Mouse (Mus musculus) midbrain, embryonic 14.5 days (tissue): ENCODE measurements around the gene Nudcd3. TPM values are rescaled to one million over a fixed set of nuclear protein-coding genes. Genes with fewer than 3 reads are reported as not detected.
"Not testable (repeated sequence)": the region's sequence is repeated elsewhere in the genome, so short reads cannot be mapped to it uniquely, and the experiment has no call there.

Experiments used
- ATAC-seq: fragments of 200-750 bp; cut with Nextera tagmentation; 2 replicates; pipeline ENCODE4 v1.8.0; 2017; ENCODE audit warnings: moderate number of reproducible peaks, moderate library complexity; ENCODE audit not compliant: low FRiP score, low TSS enrichment
- DNase-seq: peaks from one replicate; pipeline ENCODE4 v3.0.0-alpha.2; 2015
- H3K27ac ChIP-seq: fragments of 300-500 bp; sonication (generic); replicated peaks from 2 replicates; pipeline ENCODE4 v1.5.1; 2014; ENCODE audit warnings: mild to moderate bottlenecking, low read depth, low read length, moderate library complexity
- H3K27me3 ChIP-seq: fragments of 300-500 bp; sonication (generic); 2 replicates; pipeline ENCODE4 v1.6.1; 2014; ENCODE audit warnings: low read length, control low read depth, mixed read lengths; ENCODE audit not compliant: control insufficient read depth, insufficient read depth
- H3K36me3 ChIP-seq: fragments of 300-500 bp; sonication (generic); 2 replicates; pipeline ENCODE4 v1.6.1; 2014; ENCODE audit warnings: low read length, control low read depth; ENCODE audit not compliant: control insufficient read depth, insufficient read depth
- H3K4me1 ChIP-seq: fragments of 300-500 bp; sonication (generic); 2 replicates; pipeline ENCODE4 v1.6.1; 2014; ENCODE audit warnings: mild to moderate bottlenecking, antibody characterized with exemption, low read length, control low read depth; ENCODE audit not compliant: control insufficient read depth, insufficient read depth
- H3K4me2 ChIP-seq: fragments of 300-500 bp; sonication (generic); 2 replicates; pipeline ENCODE4 v1.6.1; 2014; ENCODE audit warnings: mild to moderate bottlenecking, low read length, moderate library complexity
- H3K4me3 ChIP-seq: fragments of 300-500 bp; sonication (generic); replicated peaks from 2 replicates; pipeline ENCODE4 v1.5.1; 2014; ENCODE audit warnings: low read depth, low read length
- H3K9ac ChIP-seq: fragments of 300-500 bp; sonication (generic); replicated peaks from 2 replicates; pipeline ENCODE4 v1.6.1; 2014; ENCODE audit warnings: mild to moderate bottlenecking, low read length, moderate library complexity
- H3K9me3 ChIP-seq: fragments of 300-500 bp; sonication (generic); 2 replicates; pipeline ENCODE4 v1.6.1; 2016; ENCODE audit warnings: low read length, control low read depth, mixed read lengths; ENCODE audit not compliant: control insufficient read depth
- whole genome bisulfite sequencing: fragments of 180-500 bp; shearing (Covaris S2); extraction: QIAGEN DNeasy Blood & Tissue Kit; methylation state at CpG from one replicate; pipeline ENCODE4 v1.1.7; 2014; 5-methylcytosine and 5-hydroxymethylcytosine counted together
- polyA plus RNA-seq: library from polyadenylated mRNA; unstranded; fragments of >200 nt; fragmentation: Nextera tagmentation; extraction: Ambion mirVana; gene quantifications from 2 replicates; pipeline ENCODE4 v1.2.1, GENCODE M21; 2014

Gene Nudcd3
- polyA plus RNA-seq, 1 experiment from 2014 or later: 57.8 TPM

DNA sequence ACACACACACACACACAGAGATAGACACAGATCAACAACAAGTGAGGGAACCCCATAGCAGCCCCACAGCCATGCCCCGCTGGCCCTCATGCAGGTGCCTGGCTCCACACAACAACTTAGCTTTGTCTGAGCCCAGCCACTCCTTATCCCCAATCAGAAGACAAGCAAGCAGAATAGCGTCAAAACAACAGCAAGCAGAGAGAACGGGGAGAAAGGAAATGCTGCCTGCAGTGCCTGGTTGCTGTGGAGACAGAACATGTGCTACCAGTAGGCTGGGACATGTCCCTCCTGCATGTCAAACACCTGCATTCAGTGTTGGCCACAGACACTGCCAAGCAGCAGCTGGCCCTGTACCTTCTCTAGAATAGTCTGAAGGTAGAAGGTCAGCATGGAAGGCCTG lies 92.5 kb downstream of the Nudcd3 start:
- ATAC-seq: no peak
- Histone ChIP-seq H3K4me2 (no peak overlapping the region), H3K4me3 (no peak overlapping the region), H3K4me1 (no peaks in the 10 kb centered on the region), H3K36me3 (peaks cover 81% of the 10 kb centered on the region), H3K9me3 (no peaks in the 10 kb centered on the region), H3K9ac (no peak overlapping the region), H3K27ac (no peak overlapping the region), H3K27me3 (no peaks in the 10 kb centered on the region)
- WGBS: 56% methylated on average over 3 of the region's 3 CpGs
- DNase-seq: no peak

DNA sequence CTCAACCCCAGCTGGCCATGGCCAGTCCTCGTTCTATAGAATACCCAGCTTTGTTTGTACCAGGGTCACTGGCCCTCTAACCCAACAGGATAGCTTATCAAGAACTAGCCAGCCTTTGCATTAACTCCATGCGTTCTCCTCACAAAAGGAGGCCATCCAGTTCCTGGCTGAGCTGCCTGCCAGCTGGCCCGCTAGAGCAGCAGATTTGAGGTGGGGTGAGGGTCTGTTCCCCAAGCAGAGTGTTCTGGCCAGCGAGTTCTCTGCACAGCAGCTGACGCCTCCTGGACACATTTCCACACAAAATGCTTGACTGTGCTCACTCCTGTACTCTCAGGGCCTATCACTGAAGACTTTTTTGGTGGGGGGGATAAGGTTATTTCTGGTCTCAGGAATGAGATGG lies 95.5 kb downstream of the Nudcd3 start:
- Histone ChIP-seq H3K27me3 (no peaks in the 10 kb centered on the region), H3K36me3 (peaks cover 53% of the 10 kb centered on the region), H3K9me3 (no peaks in the 10 kb centered on the region), H3K4me3 (no peak overlapping the region), H3K9ac (no peak overlapping the region), H3K27ac (no peak overlapping the region), H3K4me2 (no peak overlapping the region), H3K4me1 (no peaks in the 10 kb centered on the region)
- DNase-seq (no peak), ATAC-seq (no peak)
- WGBS: 89% methylated on average over 5 of the region's 5 CpGs

DNA sequence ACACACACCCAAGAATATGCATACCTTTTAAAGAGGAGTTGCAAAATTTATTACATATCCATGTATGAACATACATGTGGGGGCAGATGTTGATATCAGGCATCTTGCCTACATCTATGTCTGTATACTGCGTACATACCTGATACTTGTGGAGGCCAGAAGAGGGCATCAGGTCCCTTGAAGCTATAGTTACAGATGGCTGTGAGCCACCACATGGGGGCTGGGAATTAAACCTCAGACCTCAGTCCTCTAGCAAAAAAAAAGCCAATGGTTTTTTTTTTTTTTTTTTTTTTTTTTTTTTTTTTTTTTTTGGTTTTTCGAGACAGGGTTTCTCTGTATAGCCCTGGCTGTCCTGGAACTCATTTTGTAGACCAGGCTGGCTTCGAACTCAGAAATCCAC lies 103.6 kb downstream of the Nudcd3 start:
- not testable (repeated sequence) for DNase-seq, H3K27me3 ChIP-seq, H3K4me3 ChIP-seq, H3K27ac ChIP-seq, H3K36me3 ChIP-seq, H3K9ac ChIP-seq, H3K4me1 ChIP-seq, ATAC-seq, H3K9me3 ChIP-seq, H3K4me2 ChIP-seq
- 99% methylated on average over 2 of the region's 3 CpGs for WGBS

DNA sequence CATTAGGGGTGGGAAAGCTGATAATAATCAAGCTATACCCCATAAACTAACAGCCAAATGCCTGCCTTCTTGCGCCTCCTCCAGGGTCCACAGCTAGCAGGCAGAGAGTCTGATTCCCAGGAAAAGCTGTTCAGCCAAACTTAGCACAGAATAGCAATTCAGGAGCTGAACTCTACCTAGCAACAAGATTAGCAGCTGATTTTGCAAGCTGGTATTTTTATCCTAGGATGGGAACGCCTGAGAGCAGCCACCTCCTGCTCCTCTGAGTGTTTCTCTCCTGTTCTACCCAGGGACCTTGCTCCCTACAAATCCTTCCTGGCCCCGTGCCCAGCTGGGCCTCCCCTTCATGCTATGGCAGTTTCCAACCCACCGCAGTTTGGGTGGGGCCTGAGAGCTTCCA lies 113.2 kb downstream of the Nudcd3 start:
- Histone ChIP-seq H3K27ac (no peak overlapping the region), H3K36me3 (no peaks in the 10 kb centered on the region), H3K9ac (no peak overlapping the region), H3K4me1 (no peaks in the 10 kb centered on the region), H3K9me3 (no peaks in the 10 kb centered on the region), H3K4me3 (no peak overlapping the region), H3K27me3 (no peaks in the 10 kb centered on the region), H3K4me2 (no peak overlapping the region)
- ATAC-seq: no peak
- WGBS: 55% methylated on average over 4 of the region's 4 CpGs
- peak; percentile 17 for DNase-seq

DNA sequence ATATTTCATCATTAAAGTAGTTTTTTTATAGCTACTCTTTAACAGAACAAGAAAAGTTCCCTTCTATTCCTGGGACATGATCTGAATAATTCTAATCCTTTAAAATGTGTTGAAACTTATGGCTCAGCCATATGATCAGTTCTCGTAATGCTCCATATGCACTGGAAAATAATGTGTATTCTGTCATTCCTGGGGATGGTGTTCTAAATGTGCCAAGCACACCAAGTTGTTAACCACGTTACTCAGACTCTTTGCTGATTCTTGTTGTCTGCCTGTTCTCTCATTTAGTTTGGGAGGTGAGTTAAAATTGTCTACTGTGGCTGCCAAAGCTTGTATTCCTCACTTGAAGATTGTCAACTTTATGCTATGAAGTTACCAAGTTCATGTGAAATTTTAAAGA lies 121.5 kb downstream of the Nudcd3 start:
- no peak overlapping the region for H3K27ac ChIP-seq
- H3K4me3 ChIP-seq: no peak overlapping the region
- H3K36me3 ChIP-seq: no peaks in the 10 kb centered on the region
- no peak overlapping the region for H3K9ac ChIP-seq
- H3K4me2 ChIP-seq: no peak overlapping the region
- ATAC-seq: no peak
- DNase-seq: no peak
- H3K9me3 ChIP-seq: no peaks in the 10 kb centered on the region
- WGBS: 90% methylated on average over 2 of the region's 2 CpGs
- H3K4me1 ChIP-seq: no peaks in the 10 kb centered on the region
- H3K27me3 ChIP-seq: no peaks in the 10 kb centered on the region

DNA sequence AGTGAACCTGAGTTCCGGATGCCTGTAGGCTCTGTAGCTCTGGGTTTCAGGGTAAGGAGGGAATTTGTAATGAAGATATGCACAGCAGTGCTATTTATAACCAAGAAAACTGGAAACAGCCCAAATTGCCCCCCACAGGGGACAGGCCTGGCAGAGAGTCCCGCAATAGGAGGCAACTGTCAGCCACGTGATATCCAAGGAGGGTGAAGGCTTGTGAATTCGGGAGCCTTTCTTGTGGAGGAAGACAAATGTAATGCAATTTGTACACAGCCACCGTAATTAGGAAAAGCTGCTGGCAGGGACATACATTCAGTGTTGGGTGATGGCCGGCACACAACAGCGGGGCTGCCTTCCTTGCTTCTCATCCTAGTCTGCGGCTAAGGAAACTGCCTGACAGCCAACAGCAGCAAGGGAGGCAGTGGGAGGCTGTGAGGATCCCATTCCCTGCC lies 124.6 kb downstream of the Nudcd3 start:
- no peak overlapping the region for H3K4me2 ChIP-seq
- H3K27me3 ChIP-seq: no peaks in the 10 kb centered on the region; the same call in 1 of the 2 replicates
- no peak for ATAC-seq
- no peaks in the 10 kb centered on the region for H3K9me3 ChIP-seq
- no peak overlapping the region for H3K4me3 ChIP-seq
- no peaks in the 10 kb centered on the region for H3K36me3 ChIP-seq
- no peaks in the 10 kb centered on the region for H3K4me1 ChIP-seq
- 69% methylated on average over 8 of the region's 8 CpGs for WGBS
- no peak overlapping the region for H3K27ac ChIP-seq
- no peak overlapping the region for H3K9ac ChIP-seq
- DNase-seq: peak; percentile 21

DNA sequence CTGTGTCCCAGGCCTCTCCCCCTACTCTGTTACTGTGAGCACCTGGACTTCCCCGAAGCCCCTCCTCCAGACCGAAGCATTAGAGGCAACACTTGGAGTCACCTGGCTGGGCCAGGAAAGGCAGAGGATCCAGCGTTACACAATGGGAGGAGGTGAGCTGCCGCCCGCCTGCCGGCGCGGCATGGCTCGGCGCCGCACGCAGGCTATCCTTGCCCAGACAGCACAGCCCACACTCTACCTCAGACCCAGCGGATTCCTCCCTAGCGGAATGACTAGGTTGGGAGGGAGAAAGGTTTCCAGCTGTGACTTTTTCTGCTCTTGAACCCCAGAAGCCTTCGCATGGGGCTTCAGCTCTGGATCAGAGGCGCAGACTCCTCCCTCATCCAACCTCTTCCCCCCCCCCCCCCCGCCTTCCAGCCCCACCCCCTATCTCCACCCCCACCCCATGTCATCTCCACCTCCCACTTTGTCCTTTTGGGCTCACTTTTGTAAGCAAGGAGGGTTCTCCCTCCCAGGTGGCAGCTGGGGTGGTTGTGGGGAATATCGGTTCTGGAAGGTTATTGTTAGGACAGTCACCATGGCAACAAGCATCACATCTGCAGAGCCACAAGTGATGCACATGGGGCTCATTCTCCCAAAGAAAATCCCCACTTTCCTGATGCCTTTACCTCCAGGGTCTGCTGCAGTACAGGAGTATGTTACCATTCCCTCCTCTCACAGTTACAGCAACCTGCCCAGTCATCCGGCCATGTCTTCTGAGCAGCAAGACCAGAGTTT lies 131.8 kb downstream of the Nudcd3 start:
- Histone ChIP-seq H3K9me3 (no peaks in the 10 kb centered on the region), H3K9ac (peak overlapping the region; percentile 41), H3K36me3 (no peaks in the 10 kb centered on the region), H3K27me3 (peaks cover 39% of the 10 kb centered on the region), H3K4me3 (peak overlapping the region; percentile 23), H3K27ac (no peak overlapping the region), H3K4me1 (peaks cover 25% of the 10 kb centered on the region), H3K4me2 (peak overlapping the region; percentile 50)
- WGBS: 4% methylated on average over 18 of the region's 19 CpGs
- ATAC-seq (no peak), DNase-seq (peak; percentile 78)

DNA sequence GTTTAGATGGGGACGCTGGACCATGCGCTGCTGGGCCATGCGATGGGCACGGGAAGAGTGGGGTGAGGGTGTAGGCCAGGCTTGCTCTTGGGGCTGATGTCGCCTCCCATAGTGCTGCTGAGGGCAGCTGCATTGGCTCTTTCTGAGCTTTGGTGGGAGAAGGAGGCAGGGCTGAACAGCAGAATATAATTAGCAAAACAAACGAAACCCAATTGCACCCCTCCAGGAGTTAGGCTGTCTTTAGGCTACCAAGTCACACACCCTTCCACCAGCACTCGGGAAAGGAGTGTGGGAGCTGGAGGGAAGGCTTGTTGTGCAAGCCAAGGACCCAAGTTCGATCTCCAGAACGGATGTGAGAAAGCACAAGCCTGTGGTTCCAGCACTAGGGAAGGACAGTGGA lies 133.1 kb downstream of the Nudcd3 start:
- DNase-seq (no peak), ATAC-seq (no peak)
- no peak overlapping the region for H3K4me3 ChIP-seq
- no peak overlapping the region for H3K4me2 ChIP-seq
- 39% methylated on average over 9 of the region's 9 CpGs for WGBS
- no peaks in the 10 kb centered on the region for H3K36me3 ChIP-seq
- no peak overlapping the region for H3K9ac ChIP-seq
- H3K4me1 ChIP-seq: peaks cover 28% of the 10 kb centered on the region
- H3K27me3 ChIP-seq: peaks cover 43% of the 10 kb centered on the region
- H3K27ac ChIP-seq: no peak overlapping the region
- no peaks in the 10 kb centered on the region for H3K9me3 ChIP-seq

DNA sequence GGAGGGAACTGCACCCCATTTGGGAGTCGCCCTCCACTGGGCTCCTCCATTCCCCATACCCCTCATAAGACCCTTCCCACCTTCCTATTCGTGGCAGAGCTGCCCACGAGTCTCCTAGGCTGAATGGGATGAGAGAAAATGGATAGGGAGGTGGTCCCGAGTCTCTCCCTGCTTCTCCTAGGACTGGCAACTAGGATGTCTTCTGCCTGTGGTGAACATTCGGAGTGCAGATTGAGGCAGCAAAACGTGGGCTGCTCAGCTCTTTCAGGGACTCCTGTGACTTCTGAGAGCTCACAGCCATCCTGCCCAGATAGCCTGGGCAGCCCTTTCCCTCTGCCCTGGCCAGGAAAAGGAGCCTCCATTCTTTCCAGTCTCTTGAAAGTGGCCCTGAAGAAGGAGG lies 134.0 kb downstream of the Nudcd3 start, which contains the start of gene Camk2b:
Camk2b (minus strand) TSS at position 187 of the 400 bp plus-strand sequence.
- no peak for ATAC-seq
- peaks cover 43% of the 10 kb centered on the region for H3K27me3 ChIP-seq
- peaks cover 28% of the 10 kb centered on the region for H3K4me1 ChIP-seq
- DNase-seq: peak; percentile 21
- H3K27ac ChIP-seq: peak within 1 kb of the TSS; percentile 78
- H3K4me3 ChIP-seq: peak within 1 kb of the TSS; percentile 65
- 6% methylated on average over 6 of the region's 6 CpGs for WGBS
- no peaks in the 10 kb centered on the region for H3K9me3 ChIP-seq
- H3K4me2 ChIP-seq: peak within 1 kb of the TSS; percentile 63
- peak within 1 kb of the TSS; percentile 78 for H3K9ac ChIP-seq
- H3K36me3 ChIP-seq: no peaks in the 10 kb centered on the region
